Mouse (Mus musculus) lung, postnatal 0 days (tissue): ENCODE data around the gene Gm49342. TPM values are rescaled to one million over a fixed set of nuclear protein-coding genes. Genes with fewer than 3 reads are reported as not detected.
"Not testable (repeated sequence)": the region's sequence is repeated elsewhere in the genome, so short reads cannot be mapped to it uniquely, and the experiment has no call there.

Source experiments
- ATAC-seq: fragments of 200-750 bp; cut with Nextera tagmentation; 2 replicates; pipeline ENCODE4 v1.8.0; 2017; ENCODE audit warnings: moderate library complexity
- DNase-seq: peaks from one replicate; pipeline ENCODE4 v3.0.0-alpha.2; 2016; ENCODE audit warnings: low spot score
- H3K27ac ChIP-seq: fragments of 300-500 bp; sonication (generic); 2 replicates; pipeline ENCODE4 v1.5.1; 2014; ENCODE audit warnings: antibody characterized with exemption, mild to moderate bottlenecking, low read length, mixed read lengths
- H3K27me3 ChIP-seq: fragments of 300-500 bp; sonication (generic); replicated peaks from 2 replicates; pipeline ENCODE4 v1.6.1; 2014; ENCODE audit warnings: low read length, mixed read lengths; ENCODE audit not compliant: insufficient read depth
- H3K36me3 ChIP-seq: fragments of 300-500 bp; sonication (generic); 2 replicates; pipeline ENCODE4 v1.6.1; 2014; ENCODE audit warnings: low read length, mixed read lengths; ENCODE audit not compliant: insufficient read depth
- H3K4me1 ChIP-seq: fragments of 300-500 bp; sonication (generic); 2 replicates; pipeline ENCODE4 v1.6.1; 2014; ENCODE audit warnings: antibody characterized with exemption, low read depth, low read length, mixed read lengths; ENCODE audit not compliant: insufficient read depth
- H3K4me2 ChIP-seq: fragments of 300-500 bp; sonication (generic); replicated peaks from 2 replicates; pipeline ENCODE4 v1.6.1; 2014; ENCODE audit warnings: low read depth, mild to moderate bottlenecking, low read length, moderate library complexity, mixed read lengths
- H3K4me3 ChIP-seq: fragments of 300-500 bp; sonication (generic); 2 replicates; pipeline ENCODE4 v1.5.1; 2014; ENCODE audit warnings: low read depth, low read length
- H3K9ac ChIP-seq: fragments of 300-500 bp; sonication (generic); replicated peaks from 2 replicates; pipeline ENCODE4 v1.6.1; 2014; ENCODE audit warnings: low read depth, mild to moderate bottlenecking
- H3K9me3 ChIP-seq: fragments of 300-500 bp; sonication (generic); 2 replicates; pipeline ENCODE4 v1.6.1; 2016; ENCODE audit warnings: low read length, mixed read lengths
- CTCF ChIP-seq: IDR thresholded peaks from 2 replicates; pipeline ENCODE4 v1.5.1; 2016; ENCODE audit warnings: antibody characterized with exemption, mild to moderate bottlenecking
- EP300 ChIP-seq: IDR thresholded peaks from 2 replicates; pipeline ENCODE4 v1.6.1; 2016; ENCODE audit warnings: antibody characterized with exemption, mild to moderate bottlenecking, control low read depth
- WGBS: fragments of 180-500 bp; shearing (Covaris S2); extraction: QIAGEN DNeasy Blood & Tissue Kit; methylation state at CpG from one replicate; pipeline ENCODE4 v1.1.7; 2014; 5-methylcytosine and 5-hydroxymethylcytosine counted together
- polyA plus RNA-seq: library from polyadenylated mRNA; unstranded; fragments of >200 nt; fragmentation: Nextera tagmentation; extraction: Ambion mirVana; gene quantifications from 2 replicates; pipeline ENCODE4 v1.2.1, GENCODE M21; 2015

The Gm49342 gene
- polyA plus RNA-seq, 1 experiment from 2014 or later = not detected

GRCm38 (mm10) chr14:50955487-50955886 is 11.2 kb downstream of the Gm49342 start:
- 72% methylated on average over 10 of the region's 10 CpGs for WGBS
- TF ChIP-seq EP300 (no peak), CTCF (no peak)
- Histone ChIP-seq H3K27me3 (no peaks in the 10 kb centered on the region), H3K9ac (no peak overlapping the region), H3K27ac (no peak overlapping the region), H3K4me1 (no peaks in the 10 kb centered on the region), H3K9me3 (no peaks in the 10 kb centered on the region), H3K4me2 (no peak overlapping the region; the same call in 1 of the 2 replicates), H3K4me3 (no peak overlapping the region), H3K36me3 (0 out of 2 replicates have a peak, but pooled peaks cover 7% of the 10 kb centered on the region)
- DNase-seq = peak; percentile 12
- no peak for ATAC-seq

- peak within 1 kb of the TSS; percentile 43 for H3K4me2 ChIP-seq
- TF ChIP-seq CTCF = peak; percentile 33
- not testable (repeated sequence) for H3K36me3 ChIP-seq, H3K9me3 ChIP-seq, H3K4me1 ChIP-seq, H3K4me3 ChIP-seq, H3K27me3 ChIP-seq, H3K27ac ChIP-seq, H3K9ac ChIP-seq
- peak; percentile 82 for ATAC-seq
- WGBS = 6% methylated on average over 17 of the region's 19 CpGs
- DNase-seq = peak; percentile 51
Measured at GRCm38 (mm10) chr14:50955942-50956508, 11.7 kb downstream of the Gm49342 start, which contains the start of gene Pnp2. Pnp2 (plus strand) TSS chr14:50955992.

- not testable (repeated sequence) for H3K4me1 ChIP-seq, H3K36me3 ChIP-seq, H3K27me3 ChIP-seq, ATAC-seq, H3K4me3 ChIP-seq, DNase-seq, H3K9me3 ChIP-seq, H3K9ac ChIP-seq, H3K4me2 ChIP-seq, H3K27ac ChIP-seq
- 81% methylated on average over 6 of the region's 6 CpGs for WGBS
Measured at GRCm38 (mm10) chr14:50956724-50957123, 12.4 kb downstream of the Gm49342 start.

DNA sequence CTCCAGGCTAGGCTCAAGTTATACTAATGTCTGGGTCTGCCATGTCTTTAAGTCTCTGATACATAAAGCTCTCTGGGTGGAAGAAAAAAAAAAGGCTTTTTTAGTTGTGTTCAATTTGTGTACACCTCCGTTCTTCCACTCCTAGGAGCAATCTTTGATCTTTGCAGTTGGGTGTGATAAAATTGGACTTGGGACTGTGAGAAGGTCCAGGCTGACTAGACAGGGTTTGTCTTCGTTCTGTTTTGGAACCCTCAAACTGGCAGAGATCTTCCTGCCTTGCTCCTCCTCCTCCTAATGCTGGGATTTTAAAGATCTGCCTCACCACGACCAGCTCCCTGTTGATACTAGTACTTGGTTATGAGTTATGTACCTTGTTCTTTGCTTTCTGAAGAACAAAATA is 12.8 kb downstream of the Gm49342 start:
- H3K27ac ChIP-seq, H3K4me1 ChIP-seq, DNase-seq, H3K9ac ChIP-seq, H3K36me3 ChIP-seq, H3K4me2 ChIP-seq, H3K9me3 ChIP-seq, H3K27me3 ChIP-seq, ATAC-seq, H3K4me3 ChIP-seq: not testable (repeated sequence)
- 49% methylated on average over 3 of the region's 3 CpGs for WGBS

GRCm38 (mm10) chr14:50958289-50958995 is 14.1 kb downstream of the Gm49342 start:
- ATAC-seq, H3K36me3 ChIP-seq, H3K27ac ChIP-seq, H3K9me3 ChIP-seq, H3K4me2 ChIP-seq, DNase-seq, H3K4me3 ChIP-seq, H3K9ac ChIP-seq, H3K27me3 ChIP-seq, H3K4me1 ChIP-seq: not testable (repeated sequence)
- 88% methylated on average over 5 of the region's 5 CpGs for WGBS

DNA sequence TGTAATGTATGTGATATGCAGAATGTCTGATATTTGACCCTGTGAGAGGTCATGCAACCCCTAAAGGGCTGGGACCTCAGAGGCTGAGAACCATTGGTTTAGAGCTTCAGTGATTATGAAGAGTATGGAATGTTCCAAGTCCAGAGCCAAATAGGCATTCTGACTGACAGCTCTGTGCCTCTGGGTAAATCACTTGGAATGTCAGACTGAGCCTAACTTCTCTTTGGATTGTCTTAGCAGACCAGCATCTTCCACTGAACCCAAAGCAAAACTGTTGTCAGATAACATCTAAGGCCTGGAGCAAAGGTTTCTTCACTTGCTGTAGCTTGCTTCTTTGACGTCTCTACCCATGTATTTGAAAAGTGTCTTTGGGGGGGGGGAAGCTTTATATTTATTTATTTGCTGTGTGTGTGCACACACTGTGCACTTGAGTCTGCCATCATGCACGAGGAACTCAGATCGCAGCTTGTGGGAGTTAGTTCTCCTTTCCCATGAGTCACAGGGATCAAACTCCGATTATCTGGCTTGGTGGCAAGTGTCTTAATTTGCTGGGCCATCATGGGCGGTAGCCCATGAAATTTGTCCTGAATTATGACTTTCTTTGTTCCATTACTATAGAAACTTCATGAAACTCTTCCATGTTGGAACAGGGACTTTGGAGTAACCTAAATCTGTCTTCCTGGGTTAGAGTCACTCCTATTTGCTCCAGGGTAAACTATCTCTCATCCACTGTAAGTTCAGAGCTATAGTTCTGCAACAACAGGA is 24.1 kb downstream of the Gm49342 start:
- no peak for TF ChIP-seq EP300
- no peak for TF ChIP-seq CTCF
- no peak overlapping the region for H3K4me2 ChIP-seq

More for the DNA sequence above, 24.1 kb downstream of the Gm49342 start:
- WGBS = 86% methylated on average over 5 of the region's 5 CpGs
- Histone ChIP-seq H3K4me1 (no peaks in the 10 kb centered on the region), H3K9ac (no peak overlapping the region), H3K9me3 (no peaks in the 10 kb centered on the region), H3K36me3 (no peaks in the 10 kb centered on the region), H3K4me3 (no peak overlapping the region), H3K27ac (no peak overlapping the region), H3K27me3 (no peaks in the 10 kb centered on the region)
- no peak for ATAC-seq
- DNase-seq = no peak
